Mouse (Mus musculus) forebrain, embryonic 10.5 days (tissue): ENCODE measurements around the gene Sh3gl1. TPM values are rescaled to one million over a fixed set of nuclear protein-coding genes. Genes with fewer than 3 reads are reported as not detected.
A peak's percentile ranks its signal among the peaks of the same experiment; 100 is the strongest.
"Not testable (repeated sequence)": the region's sequence is repeated elsewhere in the genome, so short reads cannot be mapped to it uniquely, and the experiment has no call there.

Experiments
- DNase-seq: peaks from one replicate; pipeline ENCODE4 v3.0.0-alpha.2; 2017; ENCODE audit warnings: low spot score; ENCODE audit errors: extremely low spot score
- H3K27ac ChIP-seq: fragments of 300-500 bp; sonication (generic); 2 replicates; pipeline ENCODE4 v1.5.1; 2016; ENCODE audit warnings: mild to moderate bottlenecking
- H3K27me3 ChIP-seq: fragments of 300-500 bp; sonication (generic); 2 replicates; pipeline ENCODE4 v1.6.1; 2016; ENCODE audit warnings: mild to moderate bottlenecking; ENCODE audit not compliant: poor library complexity, severe bottlenecking
- H3K36me3 ChIP-seq: fragments of 300-500 bp; sonication (generic); replicated peaks from 2 replicates; pipeline ENCODE4 v1.6.1; 2016; ENCODE audit warnings: mild to moderate bottlenecking, moderate library complexity
- H3K4me1 ChIP-seq: fragments of 300-500 bp; sonication (generic); 2 replicates; pipeline ENCODE4 v1.6.1; 2016
- H3K4me3 ChIP-seq: fragments of 300-500 bp; sonication (generic); 2 replicates; pipeline ENCODE4 v1.5.1; 2016; ENCODE audit warnings: mild to moderate bottlenecking, moderate library complexity
- H3K9me3 ChIP-seq: fragments of 300-500 bp; sonication (generic); 2 replicates; pipeline ENCODE4 v1.6.1; 2016; ENCODE audit warnings: mild to moderate bottlenecking, moderate library complexity
- WGBS: fragments of 180-500 bp; shearing (Covaris S2); methylation state at CpG from one replicate; pipeline ENCODE4 v1.1.7; 2016; 5-methylcytosine and 5-hydroxymethylcytosine counted together
- polyA plus RNA-seq: library from polyadenylated mRNA; unstranded; fragments of >200 nt; fragmentation: Nextera tagmentation; extraction: Ambion mirVana; gene quantifications from 2 replicates; pipeline ENCODE4 v1.2.1, GENCODE M21; 2016

Gene Sh3gl1
- polyA plus RNA-seq: 152 and 157 TPM in 2 replicates

- peaks cover 36% of the 10 kb centered on the region for H3K36me3 ChIP-seq
- peak within 1 kb of the TSS; percentile 92 for H3K4me3 ChIP-seq
- no peaks in the 10 kb centered on the region for H3K9me3 ChIP-seq
- H3K27ac ChIP-seq: peak within 1 kb of the TSS; percentile 94
- H3K4me1 ChIP-seq: peaks cover 33% of the 10 kb centered on the region
- H3K27me3 ChIP-seq: no peaks in the 10 kb centered on the region
- peak; percentile 99 for DNase-seq
- under 1% methylated on average over 74 of the region's 74 CpGs for WGBS
Observed at GRCm38 (mm10) chr17:56036176-56036900, at the start of gene Sh3gl1. Sh3gl1 (minus strand) TSS chr17:56036635.

DNA sequence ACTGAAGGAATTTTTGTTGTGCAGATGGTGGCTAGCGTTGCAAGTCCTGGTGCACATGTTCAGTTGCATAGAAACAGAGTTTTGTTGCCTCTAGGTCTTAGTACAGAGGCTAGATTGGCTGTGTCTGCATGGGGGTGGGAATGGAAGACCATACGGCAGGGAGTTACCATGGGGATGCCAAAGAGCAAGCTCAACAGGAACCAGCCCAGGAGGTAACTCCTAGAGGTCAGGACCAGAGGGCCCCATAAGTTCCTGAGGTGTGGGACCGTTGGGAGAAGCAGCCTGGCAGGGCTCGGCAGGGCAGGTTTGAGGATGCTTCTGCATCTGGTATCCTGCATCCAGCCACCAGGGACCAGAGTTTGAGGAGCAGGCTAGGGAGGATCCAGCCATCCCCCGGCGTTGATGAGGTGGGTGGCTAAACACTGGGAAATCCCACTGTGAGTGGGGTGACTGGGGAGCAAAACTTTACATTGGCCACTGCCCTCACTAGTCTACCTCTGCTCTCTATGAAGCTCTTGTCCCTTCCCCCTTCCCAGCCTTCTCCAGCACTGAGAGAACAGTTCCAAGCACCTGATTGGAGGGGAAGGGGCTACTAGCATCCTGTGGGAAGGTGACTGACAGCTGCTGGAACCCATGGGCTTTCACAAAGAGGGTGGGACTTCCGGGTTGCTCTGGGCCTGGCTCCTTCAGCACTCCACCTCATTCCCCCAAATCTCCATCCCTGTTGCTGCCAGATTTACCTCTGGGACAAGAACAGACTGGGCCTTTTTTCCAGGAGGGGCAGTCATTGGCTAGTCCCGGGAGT is 44.5 kb upstream of the Sh3gl1 start:
- Histone ChIP-seq H3K36me3 (peaks cover 41% of the 10 kb centered on the region), H3K9me3 (no peaks in the 10 kb centered on the region), H3K4me3 (peak overlapping the region; percentile 94), H3K4me1 (peaks cover 31% of the 10 kb centered on the region), H3K27ac (peak overlapping the region; percentile 91), H3K27me3 (no peaks in the 10 kb centered on the region)
- whole genome bisulfite sequencing: 7% methylated on average over 8 of the region's 8 CpGs
- DNase-seq: peak; percentile 82

DNA sequence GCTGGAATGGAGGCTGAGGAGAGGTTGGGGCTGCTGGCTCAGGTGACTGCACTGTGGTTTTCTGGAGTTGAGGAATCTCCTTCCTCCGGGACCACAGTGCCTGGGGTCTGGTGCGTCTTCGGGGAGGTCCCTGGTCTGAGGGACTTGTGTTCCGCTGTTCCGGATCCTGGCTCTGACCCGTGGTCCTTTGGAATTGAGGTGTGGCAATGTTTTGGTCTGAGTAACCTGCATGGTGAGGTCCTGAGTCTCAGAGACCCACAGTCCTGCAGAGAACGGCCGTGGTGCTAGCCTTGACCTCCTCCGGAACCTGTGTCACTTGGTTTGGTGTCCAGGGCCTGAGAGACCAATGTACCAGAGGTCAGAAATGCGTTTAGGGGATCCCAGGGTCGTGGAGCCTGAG is 43.5 kb upstream of the Sh3gl1 start:
- H3K9me3 ChIP-seq: no peaks in the 10 kb centered on the region
- peaks cover 40% of the 10 kb centered on the region for H3K4me1 ChIP-seq
- H3K36me3 ChIP-seq: peaks cover 30% of the 10 kb centered on the region
- peak overlapping the region; percentile 91 for H3K27ac ChIP-seq
- peak overlapping the region; percentile 94 for H3K4me3 ChIP-seq
- H3K27me3 ChIP-seq: no peaks in the 10 kb centered on the region
- DNase-seq: no peak
- WGBS: 3% methylated on average over 11 of the region's 11 CpGs

- H3K4me1 ChIP-seq: peaks cover 45% of the 10 kb centered on the region
- no peaks in the 10 kb centered on the region for H3K27me3 ChIP-seq
- peak; percentile 99 for DNase-seq
- no peaks in the 10 kb centered on the region for H3K9me3 ChIP-seq
- under 1% methylated on average over 61 of the region's 61 CpGs for WGBS
- peak within 1 kb of the TSS; percentile 94 for H3K4me3 ChIP-seq
- peaks cover 22% of the 10 kb centered on the region for H3K36me3 ChIP-seq
- peak within 1 kb of the TSS; percentile 91 for H3K27ac ChIP-seq
Observed at GRCm38 (mm10) chr17:56078880-56079795, 42.7 kb upstream of the Sh3gl1 start, which contains the start of gene Hdgfl2. Hdgfl2 (plus strand) TSS chr17:56079634.

GRCm38 (mm10) chr17:56078361-56078760 is 41.9 kb upstream of the Sh3gl1 start:
- Histone ChIP-seq H3K4me3 (peak overlapping the region; percentile 94), H3K4me1 (peaks cover 52% of the 10 kb centered on the region), H3K36me3 (peaks cover 16% of the 10 kb centered on the region), H3K27ac (peak overlapping the region; percentile 75)
- 63% methylated on average over 9 of the region's 9 CpGs for WGBS
- DNase-seq, H3K9me3 ChIP-seq, H3K27me3 ChIP-seq: not testable (repeated sequence)

- DNase-seq: no peak
- WGBS: 89% methylated on average over 5 of the region's 5 CpGs
- H3K27ac ChIP-seq: no peak overlapping the region
- H3K4me3 ChIP-seq: no peak overlapping the region
- no peaks in the 10 kb centered on the region for H3K9me3 ChIP-seq
- peaks cover 14% of the 10 kb centered on the region for H3K36me3 ChIP-seq
- H3K4me1 ChIP-seq: peaks cover 59% of the 10 kb centered on the region
- H3K27me3 ChIP-seq: no peaks in the 10 kb centered on the region
Observed at GRCm38 (mm10) chr17:56077523-56077922, 41.1 kb upstream of the Sh3gl1 start.

GRCm38 (mm10) chr17:56074827-56075208 is 38.4 kb upstream of the Sh3gl1 start, which contains the start of gene Ubxn6:
Ubxn6 (minus strand) TSS chr17:56075028.
- H3K9me3 ChIP-seq: no peaks in the 10 kb centered on the region
- WGBS: under 1% methylated on average over 35 of the region's 35 CpGs
- H3K4me1 ChIP-seq: peaks cover 32% of the 10 kb centered on the region
- no peaks in the 10 kb centered on the region for H3K27me3 ChIP-seq
- H3K4me3 ChIP-seq: peak within 1 kb of the TSS; percentile 69
- H3K27ac ChIP-seq: peak within 1 kb of the TSS; percentile 89
- H3K36me3 ChIP-seq: peaks cover 33% of the 10 kb centered on the region
- DNase-seq: peak; percentile 97

- Histone ChIP-seq H3K4me3 (peak overlapping the region; percentile 69), H3K4me1 (peaks cover 32% of the 10 kb centered on the region), H3K27me3 (no peaks in the 10 kb centered on the region), H3K27ac (peak overlapping the region; percentile 89), H3K9me3 (no peaks in the 10 kb centered on the region), H3K36me3 (peaks cover 39% of the 10 kb centered on the region)
- DNase-seq: peak; percentile 88
- WGBS: 10% methylated on average over 22 of the region's 22 CpGs
Observed at GRCm38 (mm10) chr17:56074097-56074826, 37.8 kb upstream of the Sh3gl1 start.

GRCm38 (mm10) chr17:56072243-56072642 is 35.8 kb upstream of the Sh3gl1 start:
- Histone ChIP-seq H3K36me3 (peaks cover 59% of the 10 kb centered on the region), H3K9me3 (no peaks in the 10 kb centered on the region), H3K27ac (no peak overlapping the region), H3K4me3 (no peak overlapping the region), H3K4me1 (peaks cover 28% of the 10 kb centered on the region), H3K27me3 (no peaks in the 10 kb centered on the region)
- DNase-seq: no peak
- WGBS: 90% methylated on average over 5 of the region's 5 CpGs

GRCm38 (mm10) chr17:56071126-56071525 is 34.7 kb upstream of the Sh3gl1 start:
- Histone ChIP-seq H3K36me3 (peaks cover 70% of the 10 kb centered on the region), H3K4me3 (no peak overlapping the region), H3K9me3 (no peaks in the 10 kb centered on the region; the same call in 1 of the 2 replicates), H3K4me1 (peaks cover 28% of the 10 kb centered on the region), H3K27ac (no peak overlapping the region), H3K27me3 (no peaks in the 10 kb centered on the region)
- no peak for DNase-seq

GRCm38 (mm10) chr17:56069066-56069465 is 32.6 kb upstream of the Sh3gl1 start:
- Histone ChIP-seq H3K36me3 (peaks cover 91% of the 10 kb centered on the region), H3K9me3 (no peaks in the 10 kb centered on the region; the same call in 1 of the 2 replicates), H3K27me3 (no peaks in the 10 kb centered on the region), H3K4me3 (no peak overlapping the region), H3K27ac (no peak overlapping the region), H3K4me1 (peaks cover 13% of the 10 kb centered on the region)
- 97% methylated on average over 14 of the region's 14 CpGs for WGBS
- DNase-seq: no peak

DNA sequence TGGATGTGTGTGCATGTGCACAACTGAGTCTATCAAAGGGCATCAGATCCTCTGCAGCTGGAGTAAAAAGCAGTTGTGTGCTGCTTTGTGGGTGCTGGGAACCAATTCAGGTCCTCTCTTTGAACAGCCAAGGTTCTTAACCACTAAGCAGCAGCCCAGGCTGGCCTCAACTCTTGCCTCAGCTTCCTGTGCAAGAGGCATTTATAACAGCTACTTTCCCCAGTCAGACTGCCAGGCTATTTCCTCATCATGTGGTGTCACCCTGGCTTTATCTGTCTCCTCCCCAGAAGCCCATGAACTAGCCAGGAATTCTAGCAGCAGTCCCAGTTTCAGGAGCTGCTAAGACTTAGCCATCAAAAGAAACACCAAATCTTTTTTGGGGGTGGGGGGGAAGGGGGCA is 30.0 kb upstream of the Sh3gl1 start:
- no peaks in the 10 kb centered on the region for H3K4me1 ChIP-seq
- no peak overlapping the region for H3K27ac ChIP-seq
- H3K36me3 ChIP-seq: peaks cover 100% of the 10 kb centered on the region
- no peak overlapping the region for H3K4me3 ChIP-seq
- no peaks in the 10 kb centered on the region for H3K27me3 ChIP-seq
- no peaks in the 10 kb centered on the region; the same call in 1 of the 2 replicates for H3K9me3 ChIP-seq
- no peak for DNase-seq
